Mouse (Mus musculus) G1E (cell line): ENCODE data around the gene Pld6. TPM values are rescaled to one million over a fixed set of nuclear protein-coding genes. Genes with fewer than 3 reads are reported as not detected.

ENCODE experiments used
- ATAC-seq: 2 replicates; pipeline ENCODE4 v1.8.0; 2016; ENCODE audit warnings: mild to moderate bottlenecking; ENCODE audit not compliant: insufficient number of reproducible peaks, poor library complexity, low FRiP score, severe bottlenecking; ENCODE audit errors: extremely low read depth
- DNase-seq: peaks from one replicate; pipeline ENCODE4 v3.0.0; 2012; ENCODE audit warnings: low spot score
- H3K27me3 ChIP-seq: 2 replicates; pipeline ENCODE4 v1.6.1; 2012; ENCODE audit warnings: mild to moderate bottlenecking, low read length, inconsistent platforms; ENCODE audit not compliant: insufficient read depth
- H3K36me3 ChIP-seq: replicated peaks from 2 replicates; pipeline ENCODE3; 2012; ENCODE audit warnings: mild to moderate bottlenecking, inconsistent platforms
- H3K4me1 ChIP-seq: 2 replicates; pipeline ENCODE4 v1.6.1; 2012; ENCODE audit warnings: low read depth, low read length, inconsistent platforms, mixed read lengths; ENCODE audit not compliant: insufficient read depth
- H3K4me3 ChIP-seq: 2 replicates; pipeline ENCODE4 v1.5.1; 2012; ENCODE audit warnings: low read depth, mild to moderate bottlenecking, inconsistent platforms, low read length, moderate library complexity, mixed read lengths
- H3K9me3 ChIP-seq: replicated peaks from 2 replicates; pipeline ENCODE4 v1.6.1; 2012; ENCODE audit warnings: inconsistent platforms
- CTCF ChIP-seq: IDR thresholded peaks from 2 replicates; pipeline ENCODE4 v1.5.1; 2012; ENCODE audit warnings: low read depth, low read length, inconsistent platforms, mixed read lengths
- GATA1 ChIP-seq: IDR thresholded peaks from 2 replicates; pipeline ENCODE4 v1.6.1; 2012; ENCODE audit warnings: borderline replicate concordance, low read length, inconsistent platforms, mixed read lengths
- GATA2 ChIP-seq: IDR thresholded peaks from 2 replicates; pipeline ENCODE4 v1.6.1; 2012; ENCODE audit warnings: low read depth, low read length, inconsistent platforms, borderline replicate concordance
- POLR2AphosphoS5 ChIP-seq: IDR thresholded peaks from 2 replicates; pipeline ENCODE4 v1.6.1; 2012; ENCODE audit warnings: low read depth, low read length, inconsistent platforms; ENCODE audit not compliant: insufficient replicate concordance
- TAL1 ChIP-seq: conservative IDR thresholded peaks from 2 replicates; pipeline ENCODE4 v1.6.1; 2012; ENCODE audit warnings: low read depth, low read length, inconsistent platforms, mixed read lengths
- polyA plus RNA-seq: library from polyadenylated mRNA; stranded (reverse); fragments of >175 nt; gene quantifications from 2 replicates; pipeline ENCODE4 v1.2.3, GENCODE M21; 2012
- total RNA-seq, 2 experiments: library from RNA; stranded (forward) in 1 of 2; stranded (reverse) in 1 of 2; fragments of 200-1000 nt in 1 of 2; fragments of >200 nt in 1 of 2; fragmentation: Nextera tagmentation in 1 of 2; gene quantifications; 2 replicates each; pipeline ENCODE4 v1.2.3; 2014 to 2017

Gene Pld6
- total and polyA plus RNA-seq, 3 experiments, result not detected

- peaks cover 26% of the 10 kb centered on the region for H3K27me3 ChIP-seq
- no peak overlapping the region for H3K4me3 ChIP-seq
- no peaks in the 10 kb centered on the region for H3K4me1 ChIP-seq
- TF ChIP-seq TAL1 (no peak), GATA2 (no peak), POLR2AphosphoS5 (no peak), GATA1 (no peak), CTCF (no peak)
- H3K36me3 ChIP-seq, result peaks cover 32% of the 10 kb centered on the region
- peaks cover 7% of the 10 kb centered on the region for H3K9me3 ChIP-seq
- no peak for DNase-seq
- ATAC-seq, result no peak
Measured at GRCm38 (mm10) chr11:59789311-59789710, 1.9 kb upstream of the Pld6 start.

- Histone ChIP-seq H3K4me3 (no peak overlapping the region), H3K36me3 (peaks cover 6% of the 10 kb centered on the region), H3K4me1 (no peaks in the 10 kb centered on the region), H3K9me3 (peaks cover 7% of the 10 kb centered on the region), H3K27me3 (peaks cover 27% of the 10 kb centered on the region)
- TF ChIP-seq CTCF (no peak), GATA1 (no peak), TAL1 (no peak), POLR2AphosphoS5 (no peak), GATA2 (no peak)
- ATAC-seq (no peak), DNase-seq (no peak)
Measured at GRCm38 (mm10) chr11:59786444-59787198, 824 bp downstream of the Pld6 start.

- ATAC-seq, result no peak
- Histone ChIP-seq H3K4me3 (no peak overlapping the region), H3K36me3 (peaks cover 4% of the 10 kb centered on the region), H3K27me3 (peaks cover 27% of the 10 kb centered on the region), H3K9me3 (peaks cover 7% of the 10 kb centered on the region), H3K4me1 (no peaks in the 10 kb centered on the region)
- no peak for DNase-seq
- TF ChIP-seq GATA1 (no peak), POLR2AphosphoS5 (no peak), TAL1 (no peak), GATA2 (no peak), CTCF (no peak)
Measured at GRCm38 (mm10) chr11:59783591-59783990, 3.9 kb downstream of the Pld6 start.

GRCm38 (mm10) chr11:59782091-59782590, 5.3 kb downstream of the Pld6 start:
- DNase-seq (no peak), ATAC-seq (no peak)
- TF ChIP-seq TAL1, result no peak
- no peak for TF ChIP-seq CTCF
- no peak for TF ChIP-seq POLR2AphosphoS5
- no peak for TF ChIP-seq GATA2
- no peak for TF ChIP-seq GATA1
- Histone ChIP-seq H3K4me3 (no peak overlapping the region), H3K4me1 (no peaks in the 10 kb centered on the region), H3K36me3 (peaks cover 14% of the 10 kb centered on the region), H3K27me3 (peaks cover 21% of the 10 kb centered on the region), H3K9me3 (peaks cover 2% of the 10 kb centered on the region)

GRCm38 (mm10) chr11:59780241-59780640, 7.2 kb downstream of the Pld6 start:
- DNase-seq (no peak), ATAC-seq (no peak)
- Histone ChIP-seq H3K36me3 (peaks cover 33% of the 10 kb centered on the region), H3K9me3 (no peaks in the 10 kb centered on the region), H3K4me1 (no peaks in the 10 kb centered on the region), H3K27me3 (peaks cover 8% of the 10 kb centered on the region; the same call in 1 of the 2 replicates), H3K4me3 (no peak overlapping the region)
- no peak for TF ChIP-seq CTCF

- H3K36me3 ChIP-seq, result peaks cover 39% of the 10 kb centered on the region
- peaks cover 2% of the 10 kb centered on the region; the same call in 1 of the 2 replicates for H3K27me3 ChIP-seq
- ATAC-seq (no peak), DNase-seq (no peak)
- no peak for TF ChIP-seq CTCF
- TF ChIP-seq POLR2AphosphoS5, result no peak
- TF ChIP-seq TAL1, result no peak
- TF ChIP-seq GATA1, result no peak
- TF ChIP-seq GATA2, result no peak
- no peak overlapping the region for H3K4me3 ChIP-seq
- no peaks in the 10 kb centered on the region for H3K4me1 ChIP-seq
- H3K9me3 ChIP-seq, result no peaks in the 10 kb centered on the region
Measured at GRCm38 (mm10) chr11:59779406-59779805, 8.0 kb downstream of the Pld6 start.
